Mouse (Mus musculus) kidney, embryonic 14.5 days (tissue): Measurements from ENCODE around the gene Rabgap1l. TPM values are rescaled to one million over a fixed set of nuclear protein-coding genes. Genes with fewer than 3 reads are reported as not detected.

Source experiments
- ATAC-seq: fragments of 200-750 bp; cut with Nextera tagmentation; 2 replicates; pipeline ENCODE4 v1.8.0; 2017; ENCODE audit warnings: moderate number of reproducible peaks, mild to moderate bottlenecking, moderate TSS enrichment, moderate library complexity; ENCODE audit not compliant: low FRiP score, low TSS enrichment
- H3K27ac ChIP-seq: fragments of 300-500 bp; sonication (generic); 2 replicates; pipeline ENCODE4 v1.5.1; 2014; ENCODE audit warnings: low read depth, mild to moderate bottlenecking, low read length, moderate library complexity, mixed read lengths
- H3K27me3 ChIP-seq: fragments of 300-500 bp; sonication (generic); 2 replicates; pipeline ENCODE4 v1.6.1; 2014; ENCODE audit warnings: mild to moderate bottlenecking, low read length; ENCODE audit not compliant: control insufficient read depth, insufficient read depth
- H3K36me3 ChIP-seq: fragments of 300-500 bp; sonication (generic); 2 replicates; pipeline ENCODE4 v1.6.1; 2014; ENCODE audit warnings: low read length, mixed read lengths; ENCODE audit not compliant: control insufficient read depth, insufficient read depth
- H3K4me1 ChIP-seq: fragments of 300-500 bp; sonication (generic); 2 replicates; pipeline ENCODE4 v1.6.1; 2014; ENCODE audit warnings: low read length, mixed read lengths; ENCODE audit not compliant: control insufficient read depth, insufficient read depth
- H3K4me2 ChIP-seq: fragments of 300-500 bp; sonication (generic); replicated peaks from 2 replicates; pipeline ENCODE4 v1.6.1; 2014; ENCODE audit warnings: low read depth, mild to moderate bottlenecking, low read length
- H3K4me3 ChIP-seq: fragments of 300-500 bp; sonication (generic); 2 replicates; pipeline ENCODE4 v1.5.1; 2014; ENCODE audit warnings: mild to moderate bottlenecking, low read length
- H3K9ac ChIP-seq: fragments of 300-500 bp; sonication (generic); 2 replicates; pipeline ENCODE4 v1.6.1; 2014; ENCODE audit warnings: low read depth, mild to moderate bottlenecking, low read length, moderate library complexity
- H3K9me3 ChIP-seq: fragments of 300-500 bp; sonication (generic); 2 replicates; pipeline ENCODE4 v1.6.1; 2016; ENCODE audit warnings: low read length; ENCODE audit not compliant: control insufficient read depth
- WGBS: fragments of 180-500 bp; shearing (Covaris S2); extraction: QIAGEN DNeasy Blood & Tissue Kit; methylation state at CpG from one replicate; pipeline ENCODE4 v1.1.7; 2014; 5-methylcytosine and 5-hydroxymethylcytosine counted together
- polyA plus RNA-seq: library from polyadenylated mRNA; unstranded; fragments of >200 nt; fragmentation: Nextera tagmentation; extraction: Ambion mirVana; gene quantifications from 2 replicates; pipeline ENCODE4 v1.2.1, GENCODE M21; 2014

The Rabgap1l gene
- polyA plus RNA-seq, 1 experiment from 2014 or later = 13.2 TPM

- Histone ChIP-seq H3K4me3 (no peak overlapping the region), H3K4me1 (no peaks in the 10 kb centered on the region), H3K9ac (no peak overlapping the region), H3K9me3 (no peaks in the 10 kb centered on the region), H3K4me2 (no peak overlapping the region), H3K36me3 (no peaks in the 10 kb centered on the region), H3K27ac (no peak overlapping the region), H3K27me3 (no peaks in the 10 kb centered on the region)
- ATAC-seq = peak; percentile 75; the same call in 1 of the 2 replicates
- 64% methylated on average over 10 of the region's 10 CpGs for WGBS
Measured at GRCm38 (mm10) chr1:160377337-160378336, 415.4 kb downstream of the Rabgap1l start.

GRCm38 (mm10) chr1:160374490-160374889, 418.5 kb downstream of the Rabgap1l start:
- no peaks in the 10 kb centered on the region for H3K9me3 ChIP-seq
- H3K27ac ChIP-seq = no peak overlapping the region
- H3K4me3 ChIP-seq = no peak overlapping the region
- H3K9ac ChIP-seq = no peak overlapping the region
- no peaks in the 10 kb centered on the region for H3K27me3 ChIP-seq
- no peaks in the 10 kb centered on the region for H3K4me1 ChIP-seq
- H3K36me3 ChIP-seq = no peaks in the 10 kb centered on the region
- no peak overlapping the region for H3K4me2 ChIP-seq
- ATAC-seq = no peak

GRCm38 (mm10) chr1:160373306-160373705, 419.7 kb downstream of the Rabgap1l start:
- Histone ChIP-seq H3K36me3 (no peaks in the 10 kb centered on the region), H3K9me3 (no peaks in the 10 kb centered on the region), H3K27me3 (no peaks in the 10 kb centered on the region), H3K4me1 (no peaks in the 10 kb centered on the region), H3K9ac (no peak overlapping the region), H3K4me3 (no peak overlapping the region), H3K27ac (no peak overlapping the region), H3K4me2 (no peak overlapping the region)
- no peak for ATAC-seq
- WGBS = 84% methylated on average over 7 of the region's 7 CpGs

- no peak overlapping the region for H3K4me3 ChIP-seq
- no peaks in the 10 kb centered on the region for H3K9me3 ChIP-seq
- no peaks in the 10 kb centered on the region for H3K36me3 ChIP-seq
- no peaks in the 10 kb centered on the region for H3K4me1 ChIP-seq
- H3K4me2 ChIP-seq = no peak overlapping the region
- no peaks in the 10 kb centered on the region for H3K27me3 ChIP-seq
- ATAC-seq = no peak
- no peak overlapping the region for H3K27ac ChIP-seq
- H3K9ac ChIP-seq = no peak overlapping the region
Measured at GRCm38 (mm10) chr1:160371696-160372095, 421.3 kb downstream of the Rabgap1l start.

GRCm38 (mm10) chr1:160370552-160370951, 422.5 kb downstream of the Rabgap1l start:
- H3K4me1 ChIP-seq = no peaks in the 10 kb centered on the region
- no peak overlapping the region for H3K27ac ChIP-seq

GRCm38 (mm10) chr1:160366615-160367014, 426.4 kb downstream of the Rabgap1l start:
- Histone ChIP-seq H3K36me3 (no peaks in the 10 kb centered on the region), H3K9ac (no peak overlapping the region), H3K9me3 (no peaks in the 10 kb centered on the region), H3K4me3 (no peak overlapping the region), H3K4me2 (no peak overlapping the region), H3K27ac (no peak overlapping the region), H3K4me1 (no peaks in the 10 kb centered on the region), H3K27me3 (no peaks in the 10 kb centered on the region)
- WGBS = 78% methylated on average over 3 of the region's 3 CpGs
- no peak for ATAC-seq

More at GRCm38 (mm10) chr1:160370552-160370951, 422.5 kb downstream of the Rabgap1l start:
- H3K27me3 ChIP-seq = no peaks in the 10 kb centered on the region
- no peaks in the 10 kb centered on the region for H3K9me3 ChIP-seq
- no peak overlapping the region for H3K4me3 ChIP-seq
- no peak for ATAC-seq
- H3K4me2 ChIP-seq = no peak overlapping the region
- 80% methylated on average over 1 of the region's 1 CpGs for WGBS
- H3K9ac ChIP-seq = no peak overlapping the region
- H3K36me3 ChIP-seq = no peaks in the 10 kb centered on the region

GRCm38 (mm10) chr1:160357268-160357667, 435.7 kb downstream of the Rabgap1l start:
- H3K9me3 ChIP-seq = no peaks in the 10 kb centered on the region
- H3K9ac ChIP-seq = no peak overlapping the region
- no peak for ATAC-seq
- H3K27ac ChIP-seq = no peak overlapping the region
- H3K27me3 ChIP-seq = no peaks in the 10 kb centered on the region
- no peak overlapping the region for H3K4me2 ChIP-seq
- H3K36me3 ChIP-seq = no peaks in the 10 kb centered on the region
- H3K4me3 ChIP-seq = no peak overlapping the region
- no peaks in the 10 kb centered on the region for H3K4me1 ChIP-seq

- no peak overlapping the region for H3K4me2 ChIP-seq
- no peak for ATAC-seq
- WGBS = 88% methylated on average over 6 of the region's 6 CpGs
- H3K9ac ChIP-seq = no peak overlapping the region
- H3K9me3 ChIP-seq = no peaks in the 10 kb centered on the region
- H3K27me3 ChIP-seq = no peaks in the 10 kb centered on the region
- no peak overlapping the region for H3K4me3 ChIP-seq
- H3K4me1 ChIP-seq = peaks cover 5% of the 10 kb centered on the region; the same call in 1 of the 2 replicates
- H3K36me3 ChIP-seq = no peaks in the 10 kb centered on the region
- H3K27ac ChIP-seq = no peak overlapping the region
Measured at GRCm38 (mm10) chr1:160353732-160354455, 439.1 kb downstream of the Rabgap1l start.

- Histone ChIP-seq H3K36me3 (no peaks in the 10 kb centered on the region), H3K9ac (0 out of 2 replicates have a peak overlapping the region, but pooled peaks have one; percentile 42), H3K4me2 (peak overlapping the region; percentile 66), H3K4me1 (peaks cover 5% of the 10 kb centered on the region; the same call in 1 of the 2 replicates), H3K4me3 (no peak overlapping the region), H3K27me3 (no peaks in the 10 kb centered on the region), H3K9me3 (no peaks in the 10 kb centered on the region), H3K27ac (no peak overlapping the region)
- ATAC-seq = 0 out of 2 replicates have a peak, but pooled peaks have one; percentile 30
- 49% methylated on average over 4 of the region's 4 CpGs for WGBS
Measured at GRCm38 (mm10) chr1:160352309-160352708, 440.7 kb downstream of the Rabgap1l start.
